In the genomic region with DNA sequence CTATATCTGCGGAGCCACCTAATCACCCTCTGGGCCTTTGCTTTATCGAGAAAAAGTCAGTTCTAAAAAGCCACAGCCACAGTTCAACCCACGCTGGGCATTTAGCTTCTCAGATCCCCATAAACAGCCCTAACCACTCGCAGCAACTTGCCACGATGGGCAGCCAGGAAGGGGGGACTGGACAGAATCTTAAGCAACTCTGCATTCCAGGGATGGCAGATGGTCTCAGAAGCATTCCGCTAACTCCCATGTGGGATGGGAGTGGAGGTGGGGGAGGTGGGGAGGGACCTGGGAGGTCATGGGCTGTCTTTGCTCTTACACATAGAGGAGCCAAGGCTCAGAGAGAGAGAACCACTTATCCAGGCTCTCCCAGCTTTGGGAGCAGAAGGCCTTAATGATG, we compare ENCODE assay signal across 17 mouse cellular contexts. TPM values are rescaled to one million over a fixed set of nuclear protein-coding genes. Genes with fewer than 3 reads are reported as not detected.
A peak's percentile ranks its signal among the peaks of the same experiment; 100 is the strongest.
DNase-seq lines count a peak whose midpoint lies in the region; ATAC-seq and TF ChIP-seq lines count a peak whose summit lies in the region.
"Had no signal": no experiment of that assay in that cellular context is flagged by ENCODE, and none has a peak within 500 bp of the region (broad histone marks: within the 10 kb centered on the region; RNA-seq: fewer than 3 reads in every experiment).

No protein-coding gene starts in this region.

- no peaks in the 10 kb centered on the region for H3K79me3 ChIP-seq in C2C12 (ENCODE audit: low read depth)

- no peaks in the 10 kb centered on the region for H3K79me2 ChIP-seq in C2C12 (ENCODE audit: control insufficient read depth, insufficient read depth)

- TF ChIP-seq CTCF in C2C12 (IDR thresholded peaks at IDR 0.05; ENCODE audit: control insufficient read depth, insufficient read depth, insufficient read length) = no peak

- H3K4me1 ChIP-seq in heart, embryonic 13.5 days = peaks cover 45% of the 10 kb centered on the region
- H3K4me1 ChIP-seq in limb, embryonic 14.5 days (ENCODE audit: control insufficient read depth, insufficient read depth, low read length) = peaks cover 60% of the 10 kb centered on the region

- ATAC-seq in heart, embryonic 13.5 days (ENCODE audit: extremely low read depth, insufficient number of reproducible peaks, low FRiP score, low TSS enrichment) = no peak
- ATAC-seq in limb, embryonic 14.5 days (ENCODE audit: low FRiP score, low read depth) = no peak

- no peak overlapping the region for H3K9ac ChIP-seq in heart, embryonic 13.5 days
- no peak overlapping the region for H3K9ac ChIP-seq in limb, embryonic 14.5 days (ENCODE audit: low read depth, low read length, severe bottlenecking)
- H3K9ac ChIP-seq: hindbrain, embryonic 15.5 days; liver, embryonic 13.5 days had no signal

- intact Hi-C loops in heart, postnatal 14 days (cut with DNase I) = loop anchor here (2.0 kb wide), 1 partner anchor 42 kb away; no protein-coding TSS in a partner anchor

- no peak for TF ChIP-seq POLR2A in limb, embryonic 14.5 days (IDR thresholded peaks at IDR 0.05; ENCODE audit: borderline replicate concordance, extremely low read depth, insufficient read depth, insufficient read length)

- 37% methylated on average over 6 of the region's 6 CpGs for WGBS in heart, embryonic 13.5 days
- WGBS in limb, embryonic 14.5 days = 34% methylated on average over 6 of the region's 6 CpGs

- no peak overlapping the region for H3K4me3 ChIP-seq in heart, embryonic 13.5 days
- no peak overlapping the region for H3K4me3 ChIP-seq in C2C12 (ENCODE audit: insufficient read depth, poor library complexity, severe bottlenecking)
- no peak overlapping the region for H3K4me3 ChIP-seq in limb, embryonic 14.5 days (replicated peaks; ENCODE audit: low read length)
- H3K4me3 ChIP-seq: hindbrain, embryonic 15.5 days; liver, embryonic 13.5 days had no signal

- H3K36me3 ChIP-seq in heart, embryonic 13.5 days = no peaks in the 10 kb centered on the region
- H3K36me3 ChIP-seq in C2C12 (ENCODE audit: control insufficient read depth, insufficient read depth) = no peaks in the 10 kb centered on the region
- H3K36me3 ChIP-seq in limb, embryonic 14.5 days (ENCODE audit: control insufficient read depth, insufficient read depth, low read length) = no peaks in the 10 kb centered on the region
- H3K36me3 ChIP-seq: hindbrain, embryonic 15.5 days; liver, embryonic 13.5 days had no signal

- H3K27me3 ChIP-seq in heart, embryonic 13.5 days (replicated peaks) = peaks cover 5% of the 10 kb centered on the region; the same call in 1 of the 2 replicates
- H3K27me3 ChIP-seq in C2C12 (ENCODE audit: control insufficient read depth, insufficient read depth, insufficient read length) = no peaks in the 10 kb centered on the region
- H3K27me3 ChIP-seq in limb, embryonic 14.5 days (ENCODE audit: control insufficient read depth, insufficient read depth, low read length) = no peaks in the 10 kb centered on the region

- H3K4me2 ChIP-seq in heart, embryonic 13.5 days = 0 out of 2 replicates have a peak overlapping the region, but pooled peaks have one; percentile 78
- H3K4me2 ChIP-seq in limb, embryonic 14.5 days (replicated peaks; ENCODE audit: low read depth, low read length, severe bottlenecking) = no peak overlapping the region
- H3K4me2 ChIP-seq: hindbrain, embryonic 15.5 days; liver, embryonic 13.5 days had no signal

- no peaks in the 10 kb centered on the region for H3K9me3 ChIP-seq in heart, embryonic 13.5 days
- no peaks in the 10 kb centered on the region for H3K9me3 ChIP-seq in limb, embryonic 14.5 days (ENCODE audit: control insufficient read depth, low read length)
- H3K9me3 ChIP-seq: hindbrain, embryonic 15.5 days; liver, embryonic 13.5 days had no signal

- no peak overlapping the region for H3ac ChIP-seq in C2C12 (ENCODE audit: control insufficient read depth, insufficient read length, low read depth)

- H3K27ac ChIP-seq in heart, embryonic 13.5 days (replicated peaks) = peak overlapping the region; percentile 63
- H3K27ac ChIP-seq in limb, embryonic 14.5 days (replicated peaks; ENCODE audit: low read depth, low read length) = peak overlapping the region; percentile 77; the same call in 1 of the 2 replicates
- H3K27ac ChIP-seq: hindbrain, embryonic 15.5 days; kidney, postnatal 0 days had no signal

- DNase-seq in heart, postnatal 14 days = no peak
- peak; percentile 48 for DNase-seq in embryo, embryonic 11 days
- no peak for DNase-seq in limb, embryonic 14.5 days (ENCODE audit: low spot score)
- DNase-seq in kidney, adult 11 months = no peak
- no peak for DNase-seq in layer of hippocampus, adult 9-11 months
- DNase-seq in adrenal gland, postnatal 25 days = no peak
- DNase-seq: adrenal gland, adult 8-10 months; B cell, adult 2 months; cerebellum, postnatal 36 days; gastrocnemius, postnatal 25 days; liver, embryonic 13.5 days; right cerebral cortex, postnatal 14 days; thymus, postnatal 25 days had no signal

TF ChIP-seq in C2C12, 6 proteins besides CTCF, POLR2A, EP300 and RAD21:
- TF ChIP-seq CEBPB (IDR thresholded peaks at IDR 0.05; ENCODE audit: low read depth) = peak; percentile 67
- no peak for TF ChIP-seq MYOD1 (IDR thresholded peaks at IDR 0.05; ENCODE audit: control insufficient read depth, insufficient read length, low read depth)

RNA-seq across cellular contexts. Expression of a gene that starts 44.0 kb away (rescaled TPM):
- 6.3 and 6.8 TPM in 2 replicates for polyA plus RNA-seq in heart, embryonic 13.5 days (2015; fragmentation: Nextera tagmentation; extraction: Ambion mirVana)
- total RNA-seq in heart, postnatal 14 days (2021) = 10 to 100 TPM; 33.0 to 34.8 TPM
- 6.7 TPM for polyA plus RNA-seq in C2C12 (2012; fragmentation: generic; extraction: Trizol)
- polyA plus RNA-seq in limb, embryonic 14.5 days (2012; rRNA removed) = 17.8 and 23.0 TPM in 2 replicates
- polyA plus RNA-seq in limb, embryonic 14.5 days (2014; fragmentation: Nextera tagmentation; extraction: Ambion mirVana) = 19.8 and 22.8 TPM in 2 replicates
- total RNA-seq in adrenal gland, postnatal 25 days (2021) = 33.9 and 40.3 TPM in 2 replicates
